Mouse (Mus musculus) C2C12 (cell line): ENCODE data around the gene Hoxc4.

ENCODE experiments used
- CEBPB ChIP-seq: IDR thresholded peaks from one replicate; pipeline ENCODE4 v1.6.1; 2011; ENCODE audit warnings: low read depth, mild to moderate bottlenecking, control low read depth, moderate library complexity
- CTCF ChIP-seq: IDR thresholded peaks from one replicate; pipeline ENCODE4 v1.5.1; 2011; ENCODE audit not compliant: control insufficient read depth, insufficient read depth, insufficient read length
- FOSL1 ChIP-seq: IDR thresholded peaks from one replicate; pipeline ENCODE4 v1.8.0; 2011; ENCODE audit warnings: mild to moderate bottlenecking, low read length; ENCODE audit not compliant: poor library complexity, insufficient read depth, severe bottlenecking
- MAX ChIP-seq: IDR thresholded peaks from one replicate; pipeline ENCODE4 v1.6.1; 2011; ENCODE audit warnings: mild to moderate bottlenecking, control low read depth
- USF1 ChIP-seq: IDR thresholded peaks from one replicate; pipeline ENCODE4 v1.6.1; 2011; ENCODE audit warnings: low read depth, mild to moderate bottlenecking, control low read depth, moderate library complexity

DNA sequence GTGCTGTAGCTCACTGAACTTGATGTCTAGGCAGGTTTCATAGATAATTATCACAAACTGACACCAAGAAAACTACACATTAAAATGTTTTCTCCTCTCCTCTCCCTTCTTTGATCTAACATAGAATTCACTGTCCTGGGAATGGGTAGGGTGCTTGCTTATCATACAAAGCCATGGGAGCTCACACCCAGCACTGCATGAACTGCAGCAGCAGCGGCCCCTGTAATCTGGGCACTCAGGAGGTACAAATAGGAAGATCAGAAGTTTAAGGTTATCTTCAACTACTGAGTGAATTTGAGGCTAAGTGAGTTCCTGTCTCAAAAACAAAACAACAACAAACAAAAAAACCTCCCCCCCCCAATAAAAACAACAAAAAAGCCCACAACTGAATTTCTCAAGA, 66.2 kb downstream of the Hoxc4 start:
- TF ChIP-seq USF1 (no peak), CTCF (no peak), MAX (no peak), CEBPB (no peak), FOSL1 (no peak)
